Mouse (Mus musculus) cerebellum, postnatal 25 days (tissue): ENCODE data around the gene Acaca.
"Not testable (repeated sequence)": the region's sequence is repeated elsewhere in the genome, so short reads cannot be mapped to it uniquely, and the experiment has no call there.

Experiments
- DNase-seq, 2 experiments: peaks; one replicate each; pipeline ENCODE4 v3.0.0; 2021; ENCODE audit warnings: mixed read lengths in 2 of 2

Acaca gene

GRCm38 (mm10) chr11:84340630-84341029 is 211.2 kb downstream of the Acaca start:
- no peak for DNase-seq

- DNase-seq, result no peak
Observed at GRCm38 (mm10) chr11:84344522-84345236, 215.2 kb downstream of the Acaca start.

GRCm38 (mm10) chr11:84347766-84348165 is 218.3 kb downstream of the Acaca start:
- DNase-seq, result no peak

GRCm38 (mm10) chr11:84348843-84349825 is 219.7 kb downstream of the Acaca start:
- DNase-seq, result no peak

GRCm38 (mm10) chr11:84351150-84351549 is 221.7 kb downstream of the Acaca start:
- no peak for DNase-seq

GRCm38 (mm10) chr11:84353058-84353726 is 223.7 kb downstream of the Acaca start:
- no peak for DNase-seq

GRCm38 (mm10) chr11:84357304-84357703 is 227.8 kb downstream of the Acaca start:
- DNase-seq, result no peak

- no peak for DNase-seq
Observed at GRCm38 (mm10) chr11:84357771-84358170, 228.3 kb downstream of the Acaca start.

- no peak for DNase-seq
Observed at GRCm38 (mm10) chr11:84361551-84361950, 232.1 kb downstream of the Acaca start.

GRCm38 (mm10) chr11:84362633-84363243 is 233.3 kb downstream of the Acaca start:
- no peak for DNase-seq

- peak in 1 of 2 experiments; percentile 18 for DNase-seq
Observed at GRCm38 (mm10) chr11:84365313-84365712, 235.8 kb downstream of the Acaca start.

GRCm38 (mm10) chr11:84368902-84369301 is 239.4 kb downstream of the Acaca start:
- no peak for DNase-seq

GRCm38 (mm10) chr11:84373122-84373521 is 243.7 kb downstream of the Acaca start:
- DNase-seq, result no peak

- no peak for DNase-seq
Observed at GRCm38 (mm10) chr11:84375951-84376496, 246.6 kb downstream of the Acaca start.

- no peak for DNase-seq
Observed at GRCm38 (mm10) chr11:84376510-84377365, 247.3 kb downstream of the Acaca start.

- no peak for DNase-seq
Observed at GRCm38 (mm10) chr11:84382450-84382849, 253.0 kb downstream of the Acaca start.

- DNase-seq, result no peak
Observed at GRCm38 (mm10) chr11:84383891-84384290, 254.4 kb downstream of the Acaca start.

GRCm38 (mm10) chr11:84389332-84389731 is 259.9 kb downstream of the Acaca start:
- DNase-seq, result no peak

GRCm38 (mm10) chr11:84391126-84391525 is 261.7 kb downstream of the Acaca start:
- DNase-seq, result no peak

GRCm38 (mm10) chr11:84392066-84392465 is 262.6 kb downstream of the Acaca start:
- not testable (repeated sequence) for DNase-seq

GRCm38 (mm10) chr11:84393571-84393970 is 264.1 kb downstream of the Acaca start:
- DNase-seq, result no peak
